Mouse (Mus musculus): ENCODE data around the gene 4930404N11Rik. TPM values are rescaled to one million over a fixed set of nuclear protein-coding genes. Genes with fewer than 3 reads are reported as not detected.

The 4930404N11Rik gene
- polyA plus RNA-seq, 1 experiment from 2014 or later: not detected

DNA sequence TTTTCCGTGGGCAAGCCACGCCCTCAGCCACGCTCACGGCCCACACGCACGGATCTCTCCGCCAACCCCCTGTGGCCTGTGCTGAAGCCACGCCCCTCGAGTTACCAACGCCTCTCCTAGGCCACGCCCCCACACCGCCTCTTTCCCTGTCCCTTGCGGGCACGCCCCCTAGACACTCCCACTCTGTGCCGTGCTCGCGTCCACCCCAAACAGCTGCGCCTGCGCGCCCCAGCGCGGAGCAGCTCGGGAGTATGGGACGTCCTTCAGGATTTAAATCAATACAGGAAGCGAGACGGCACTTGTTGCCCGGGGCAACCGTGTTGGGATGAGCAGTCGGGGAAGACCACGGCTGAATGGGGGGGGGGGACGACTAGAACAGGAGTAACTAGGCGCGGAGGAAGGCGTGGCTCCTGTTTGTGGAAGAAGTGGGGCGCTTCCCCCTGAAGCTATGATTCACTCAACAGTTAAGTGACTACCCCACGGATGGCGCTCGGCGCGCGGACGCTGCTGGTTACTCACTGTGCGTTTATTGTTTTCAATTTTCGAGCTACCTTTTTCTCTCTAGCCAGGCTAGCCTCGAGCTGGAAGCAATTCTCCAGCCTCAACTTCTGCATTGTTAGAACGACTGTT lies 13.1 kb upstream of the 4930404N11Rik start:
- peak; percentile 100 for DNase-seq (ENCODE audit: low spot score, missing footprints)
- Histone ChIP-seq H3K9me3 (ENCODE audit: control insufficient read depth, low read length) (no peaks in the 10 kb centered on the region), H3K4me3 (ENCODE audit: low read depth, low read length) (peak overlapping the region; percentile 86), H3K36me3 (ENCODE audit: control insufficient read depth, insufficient read depth, low read length) (peaks cover 6% of the 10 kb centered on the region; the same call in 1 of the 2 replicates), H3K4me2 (peak overlapping the region; percentile 55), H3K27ac (ENCODE audit: low read depth, low read length) (peak overlapping the region; percentile 65), H3K9ac (ENCODE audit: low read length) (peak overlapping the region; percentile 96), H3K27me3 (ENCODE audit: control insufficient read depth, insufficient read depth, low read length) (no peaks in the 10 kb centered on the region), H3K4me1 (ENCODE audit: control insufficient read depth, insufficient read depth, low read length) (peaks cover 18% of the 10 kb centered on the region)
- WGBS: under 1% methylated on average over 44 of the region's 46 CpGs
- peak; percentile 97 for ATAC-seq (ENCODE audit: low FRiP score)

DNA sequence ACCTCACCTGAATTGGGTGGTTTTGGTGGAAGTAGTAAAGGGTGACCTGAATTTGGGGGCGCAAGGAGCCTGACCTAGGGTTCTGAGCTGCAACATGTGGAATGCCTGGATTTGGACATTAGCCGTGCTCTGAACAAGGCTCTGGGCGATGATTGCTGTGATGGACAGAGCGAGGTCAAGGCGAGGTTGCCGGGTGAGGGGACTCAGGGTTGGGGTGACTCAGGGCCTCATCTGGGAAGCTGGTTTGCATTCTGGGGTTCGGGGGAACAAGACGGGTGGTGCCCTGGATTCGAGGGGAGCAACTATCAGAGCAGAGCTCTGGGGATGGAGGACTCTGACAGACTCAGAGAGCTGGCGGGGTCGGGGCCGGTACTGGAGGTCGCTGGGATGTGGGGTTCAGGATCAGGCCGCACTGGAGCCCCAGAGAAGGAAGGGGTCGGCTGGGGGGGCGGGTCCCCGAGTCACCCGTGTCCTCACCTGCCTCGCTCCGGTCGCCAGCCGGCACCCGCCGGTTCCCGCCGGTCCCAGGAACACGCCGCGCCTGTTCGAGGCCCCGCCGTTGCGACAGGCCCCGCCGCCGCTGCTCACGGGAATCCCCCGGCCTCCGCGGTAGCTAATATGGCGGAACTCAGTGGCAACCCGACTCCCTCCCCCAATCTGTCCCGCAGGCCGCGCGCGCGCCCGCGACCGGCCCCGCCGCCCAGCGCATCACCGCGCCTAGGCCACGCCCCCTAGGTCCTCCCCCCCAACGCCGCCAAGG lies 12.4 kb upstream of the 4930404N11Rik start, which contains the start of gene Fzr1:
Gene Fzr1 (minus strand): TSS at position 724 of the 760 bp plus-strand sequence.
- no peaks in the 10 kb centered on the region for H3K9me3 ChIP-seq (ENCODE audit: control insufficient read depth, low read length)
- peak within 1 kb of the TSS; percentile 86 for H3K4me3 ChIP-seq (ENCODE audit: low read depth, low read length)
- DNase-seq (ENCODE audit: low spot score, missing footprints) (no peak), ATAC-seq (ENCODE audit: low FRiP score) (peak; percentile 79)
- no peaks in the 10 kb centered on the region for H3K27me3 ChIP-seq (ENCODE audit: control insufficient read depth, insufficient read depth, low read length)
- H3K4me1 ChIP-seq (ENCODE audit: control insufficient read depth, insufficient read depth, low read length): peaks cover 18% of the 10 kb centered on the region
- H3K9ac ChIP-seq (ENCODE audit: low read length): peak within 1 kb of the TSS; percentile 96
- peaks cover 6% of the 10 kb centered on the region for H3K36me3 ChIP-seq (ENCODE audit: control insufficient read depth, insufficient read depth, low read length)
- 2% methylated on average over 45 of the region's 59 CpGs for WGBS
- peak within 1 kb of the TSS; percentile 88 for H3K4me2 ChIP-seq
- peak within 1 kb of the TSS; percentile 65 for H3K27ac ChIP-seq (ENCODE audit: low read depth, low read length)

DNA sequence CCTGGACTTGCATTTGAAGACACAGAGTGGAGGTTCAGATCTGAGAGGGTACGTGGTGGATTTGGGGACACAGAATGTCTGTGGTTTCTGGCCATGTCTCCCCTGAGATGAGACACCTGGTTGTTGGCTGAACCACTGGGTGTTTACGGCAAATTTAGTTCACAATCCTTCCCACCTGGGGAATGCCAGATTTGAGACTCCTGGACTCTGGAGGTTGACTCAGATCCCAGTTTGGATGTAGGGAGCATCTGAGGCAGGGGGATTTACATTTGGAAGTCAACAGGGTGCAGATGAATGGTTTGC lies 11.7 kb upstream of the 4930404N11Rik start:
- WGBS: 74% methylated on average over 2 of the region's 2 CpGs
- Histone ChIP-seq H3K4me1 (ENCODE audit: control insufficient read depth, insufficient read depth, low read length) (peaks cover 18% of the 10 kb centered on the region), H3K4me2 (peak overlapping the region; percentile 88), H3K4me3 (ENCODE audit: low read depth, low read length) (peak overlapping the region; percentile 86), H3K9me3 (ENCODE audit: control insufficient read depth, low read length) (no peaks in the 10 kb centered on the region), H3K27ac (ENCODE audit: low read depth, low read length) (no peak overlapping the region), H3K9ac (ENCODE audit: low read length) (peak overlapping the region; percentile 96), H3K27me3 (ENCODE audit: control insufficient read depth, insufficient read depth, low read length) (no peaks in the 10 kb centered on the region), H3K36me3 (ENCODE audit: control insufficient read depth, insufficient read depth, low read length) (peaks cover 6% of the 10 kb centered on the region)
- no peak for ATAC-seq (ENCODE audit: low FRiP score)
- DNase-seq (ENCODE audit: low spot score, missing footprints): no peak

DNA sequence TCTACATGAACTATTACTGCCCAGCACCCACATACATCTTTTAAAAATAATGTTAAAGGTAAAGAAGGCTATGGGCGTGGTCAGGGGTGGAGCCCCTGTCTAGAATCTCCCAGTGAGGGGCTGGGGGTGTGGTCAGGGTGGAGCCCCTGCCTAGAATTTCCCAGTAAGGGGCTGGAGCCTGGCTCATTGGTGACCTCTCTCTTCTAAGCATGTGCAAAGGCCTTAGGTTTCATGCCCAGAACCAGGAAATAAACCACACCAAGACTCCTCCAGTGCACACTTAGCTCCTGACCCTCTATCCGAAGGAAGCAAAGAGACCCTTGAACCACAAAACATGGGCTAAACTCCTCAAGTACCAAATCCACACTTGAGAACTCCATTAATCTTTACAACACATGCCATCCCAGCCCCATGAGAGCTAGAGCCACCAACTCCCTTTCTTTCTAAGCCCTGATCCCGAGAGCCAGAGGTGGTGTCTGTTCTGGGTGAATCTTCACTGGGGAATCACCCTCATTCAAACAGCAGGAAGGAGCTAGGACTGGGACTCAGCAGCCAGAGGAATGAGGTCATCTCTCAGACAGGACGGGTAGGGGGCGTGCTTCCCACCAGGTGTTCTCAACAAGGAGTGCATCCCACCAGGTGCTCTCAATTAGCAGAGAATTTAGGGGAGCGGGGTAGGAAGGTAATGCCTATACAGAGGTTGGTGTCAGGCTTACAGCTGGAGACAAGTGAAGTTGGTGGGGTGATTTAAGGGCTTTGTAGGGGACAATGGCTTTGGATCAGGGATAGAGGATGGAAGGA lies 11.1 kb upstream of the 4930404N11Rik start:
- WGBS: 41% methylated on average over 6 of the region's 6 CpGs
- no peaks in the 10 kb centered on the region for H3K27me3 ChIP-seq (ENCODE audit: control insufficient read depth, insufficient read depth, low read length)
- peaks cover 6% of the 10 kb centered on the region for H3K36me3 ChIP-seq (ENCODE audit: control insufficient read depth, insufficient read depth, low read length)
- H3K9me3 ChIP-seq (ENCODE audit: control insufficient read depth, low read length): no peaks in the 10 kb centered on the region
- peaks cover 18% of the 10 kb centered on the region for H3K4me1 ChIP-seq (ENCODE audit: control insufficient read depth, insufficient read depth, low read length)
- DNase-seq (ENCODE audit: low spot score, missing footprints) (no peak), ATAC-seq (ENCODE audit: low FRiP score) (no peak)
- peak overlapping the region; percentile 86 for H3K4me3 ChIP-seq (ENCODE audit: low read depth, low read length)
- no peak overlapping the region for H3K27ac ChIP-seq (ENCODE audit: low read depth, low read length)
- peak overlapping the region; percentile 2 for H3K9ac ChIP-seq (ENCODE audit: low read length)
- peak overlapping the region; percentile 88 for H3K4me2 ChIP-seq

DNA sequence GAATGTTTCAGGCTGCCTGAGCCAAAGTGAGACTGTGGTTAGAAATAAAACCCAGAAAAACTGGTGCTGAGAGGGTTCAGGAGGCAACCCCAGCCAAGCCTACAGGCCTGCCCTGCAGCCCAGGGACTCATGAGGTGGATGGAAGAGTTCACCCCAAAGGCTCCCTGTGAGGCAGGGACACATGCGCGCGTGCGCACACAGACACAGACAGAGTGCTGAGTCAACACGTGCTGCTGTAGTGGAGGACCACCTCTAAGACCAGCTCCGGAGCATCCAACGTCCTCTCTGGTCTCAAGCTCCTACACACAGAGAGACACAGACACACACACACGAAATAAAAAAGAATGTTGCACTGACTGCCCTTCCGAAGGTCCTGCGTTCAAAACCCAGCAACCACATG lies 9.7 kb upstream of the 4930404N11Rik start:
- Histone ChIP-seq H3K9me3 (ENCODE audit: control insufficient read depth, low read length) (no peaks in the 10 kb centered on the region), H3K9ac (ENCODE audit: low read length) (no peak overlapping the region), H3K27me3 (ENCODE audit: control insufficient read depth, insufficient read depth, low read length) (no peaks in the 10 kb centered on the region), H3K4me1 (ENCODE audit: control insufficient read depth, insufficient read depth, low read length) (peaks cover 18% of the 10 kb centered on the region), H3K27ac (ENCODE audit: low read depth, low read length) (no peak overlapping the region), H3K36me3 (ENCODE audit: control insufficient read depth, insufficient read depth, low read length) (peaks cover 11% of the 10 kb centered on the region), H3K4me3 (ENCODE audit: low read depth, low read length) (no peak overlapping the region; the same call in 1 of the 2 replicates), H3K4me2 (no peak overlapping the region)
- no peak for ATAC-seq (ENCODE audit: low FRiP score)
- DNase-seq (ENCODE audit: low spot score, missing footprints): no peak
- 90% methylated on average over 10 of the region's 10 CpGs for WGBS

DNA sequence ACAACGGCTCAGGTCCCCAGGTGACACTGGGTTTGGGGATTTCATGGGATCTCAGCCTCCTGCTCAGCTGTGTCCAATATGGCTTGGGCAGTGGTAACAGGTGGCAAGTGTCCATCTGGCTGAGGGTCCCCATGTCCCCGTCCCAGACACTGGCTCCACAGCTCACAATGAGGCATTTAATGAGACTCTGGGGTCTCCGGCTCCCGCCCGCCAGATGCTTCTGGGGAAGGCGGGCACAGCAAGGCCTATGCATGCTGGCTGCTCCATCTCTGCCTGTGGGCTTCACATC lies 1.5 kb upstream of the 4930404N11Rik start:
- H3K27me3 ChIP-seq (ENCODE audit: control insufficient read depth, insufficient read depth, low read length): peaks cover 11% of the 10 kb centered on the region
- 87% methylated on average over 6 of the region's 6 CpGs for WGBS
- DNase-seq (ENCODE audit: low spot score, missing footprints) (peak; percentile 85), ATAC-seq (ENCODE audit: low FRiP score) (no peak)
- H3K27ac ChIP-seq (ENCODE audit: low read depth, low read length): 0 out of 2 replicates have a peak overlapping the region, but pooled peaks have one; percentile 9
- H3K36me3 ChIP-seq (ENCODE audit: control insufficient read depth, insufficient read depth, low read length): peaks cover 30% of the 10 kb centered on the region
- H3K4me3 ChIP-seq (ENCODE audit: low read depth, low read length): no peak overlapping the region
- no peaks in the 10 kb centered on the region for H3K9me3 ChIP-seq (ENCODE audit: control insufficient read depth, low read length)
- no peak overlapping the region for H3K9ac ChIP-seq (ENCODE audit: low read length)
- H3K4me1 ChIP-seq (ENCODE audit: control insufficient read depth, insufficient read depth, low read length): peaks cover 36% of the 10 kb centered on the region
- H3K4me2 ChIP-seq: no peak overlapping the region

DNA sequence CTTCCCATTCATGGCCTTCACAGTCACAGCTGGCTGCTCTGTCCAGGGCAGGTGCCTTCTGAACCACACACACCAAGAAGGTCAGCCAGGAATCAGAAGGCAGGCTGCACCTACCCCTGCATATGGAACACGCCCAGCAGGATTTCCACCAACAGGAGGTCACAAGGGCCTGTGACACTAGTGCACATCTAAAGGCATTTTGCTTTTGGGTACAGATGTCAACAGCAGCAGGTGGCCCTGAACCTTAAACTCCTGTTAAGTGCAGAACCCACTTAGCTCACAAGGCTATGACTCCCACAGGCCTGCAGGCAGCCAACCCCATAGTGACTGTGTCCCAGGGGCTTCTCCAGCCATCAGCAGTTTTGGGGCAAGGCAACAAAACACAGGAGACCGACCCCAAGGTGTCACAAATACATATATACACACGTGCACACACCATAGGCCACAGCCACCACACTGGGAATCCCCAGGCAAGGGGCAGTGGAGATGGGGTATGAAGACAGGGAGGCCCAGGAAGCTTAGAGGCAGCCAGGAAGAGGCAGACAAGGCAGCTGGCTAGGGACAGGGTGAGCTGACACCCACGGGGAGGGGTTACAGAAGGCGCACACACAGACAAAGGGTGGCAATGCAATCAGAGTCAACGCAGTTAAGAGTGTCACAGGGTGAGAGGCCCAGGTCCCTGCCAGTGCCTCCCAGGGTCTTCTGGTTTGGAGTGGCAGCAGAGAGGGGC lies 1.0 kb upstream of the 4930404N11Rik start:
- Histone ChIP-seq H3K4me1 (ENCODE audit: control insufficient read depth, insufficient read depth, low read length) (peaks cover 36% of the 10 kb centered on the region), H3K9me3 (ENCODE audit: control insufficient read depth, low read length) (no peaks in the 10 kb centered on the region), H3K27ac (ENCODE audit: low read depth, low read length) (peak overlapping the region; percentile 9; the same call in 1 of the 2 replicates), H3K4me2 (no peak overlapping the region), H3K9ac (ENCODE audit: low read length) (0 out of 2 replicates have a peak overlapping the region, but pooled peaks have one; percentile 20), H3K36me3 (ENCODE audit: control insufficient read depth, insufficient read depth, low read length) (peaks cover 30% of the 10 kb centered on the region), H3K27me3 (ENCODE audit: control insufficient read depth, insufficient read depth, low read length) (peaks cover 11% of the 10 kb centered on the region), H3K4me3 (ENCODE audit: low read depth, low read length) (no peak overlapping the region)
- WGBS: 78% methylated on average over 6 of the region's 6 CpGs
- ATAC-seq (ENCODE audit: low FRiP score): no peak
- DNase-seq (ENCODE audit: low spot score, missing footprints): peak; percentile 80

DNA sequence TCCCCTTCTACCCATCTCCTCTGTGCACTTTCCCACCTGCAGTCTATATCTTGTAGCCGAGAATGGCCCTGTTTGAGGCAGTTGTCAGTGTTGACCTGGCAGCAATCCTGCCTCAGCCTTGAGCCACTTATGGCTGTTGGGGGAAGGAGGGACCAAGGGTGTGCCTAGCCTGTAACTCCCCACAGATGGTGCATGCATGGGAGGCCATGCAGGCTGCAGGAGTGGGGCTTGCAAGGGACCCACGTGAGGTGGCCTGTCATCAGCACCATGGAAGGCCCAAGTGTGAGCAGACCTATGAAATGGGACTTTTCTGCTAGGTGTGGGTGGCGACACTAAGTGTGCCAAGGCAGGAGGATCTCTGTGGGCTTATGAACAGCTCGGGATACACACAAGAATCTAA lies 543 bp downstream of the 4930404N11Rik start:
- ATAC-seq (ENCODE audit: low FRiP score): peak; percentile 36
- Histone ChIP-seq H3K36me3 (ENCODE audit: control insufficient read depth, insufficient read depth, low read length) (peaks cover 24% of the 10 kb centered on the region), H3K4me2 (peak overlapping the region; percentile 52; the same call in 1 of the 2 replicates), H3K4me1 (ENCODE audit: control insufficient read depth, insufficient read depth, low read length) (peaks cover 42% of the 10 kb centered on the region), H3K9me3 (ENCODE audit: control insufficient read depth, low read length) (no peaks in the 10 kb centered on the region), H3K27me3 (ENCODE audit: control insufficient read depth, insufficient read depth, low read length) (peaks cover 11% of the 10 kb centered on the region), H3K27ac (ENCODE audit: low read depth, low read length) (no peak overlapping the region), H3K9ac (ENCODE audit: low read length) (0 out of 2 replicates have a peak overlapping the region, but pooled peaks have one; percentile 16), H3K4me3 (ENCODE audit: low read depth, low read length) (0 out of 2 replicates have a peak overlapping the region, but pooled peaks have one; percentile 2)
- no peak for DNase-seq (ENCODE audit: low spot score, missing footprints)
- WGBS: 38% methylated on average over 4 of the region's 4 CpGs
